Mouse (Mus musculus) MEL (cell line): Measurements from ENCODE around the gene Ift57. TPM values are rescaled to one million over a fixed set of nuclear protein-coding genes. Genes with fewer than 3 reads are reported as not detected.

Experiments
- DNase-seq: peaks from one replicate; pipeline ENCODE4 v3.0.0; 2011; ENCODE audit warnings: low read depth, low spot score
- H3K27ac ChIP-seq: 2 replicates; pipeline ENCODE4 v1.5.1; 2012; ENCODE audit warnings: low read depth, mild to moderate bottlenecking, control low read depth, low read length, moderate library complexity; ENCODE audit not compliant: control insufficient read depth
- H3K27me3 ChIP-seq, 2 experiments: fragments of 150-350 bp in 1 of 2; sonication (generic) in 1 of 2; 2 replicates each; pipeline ENCODE4 v1.6.1; 2012; ENCODE audit warnings: low read length in 2 of 2, mild to moderate bottlenecking in 2 of 2, improper control_type of control experiment in 1 of 2, moderate library complexity in 1 of 2; ENCODE audit not compliant: insufficient read depth in 2 of 2, control insufficient read depth in 1 of 2
- H3K36me3 ChIP-seq, 2 experiments: 2 replicates each; pipeline ENCODE4 v1.6.1; 2012 to 2014; ENCODE audit warnings: low read length in 2 of 2, improper control_type of control experiment in 1 of 2, inconsistent platforms in 1 of 2, mild to moderate bottlenecking in 1 of 2; ENCODE audit not compliant: insufficient read depth in 2 of 2, control insufficient read depth in 1 of 2
- H3K4me1 ChIP-seq, 2 experiments: fragments of 150-350 bp in 1 of 2; sonication (generic) in 1 of 2; 2 replicates each; pipeline ENCODE4 v1.6.1; 2012; ENCODE audit warnings: low read length in 2 of 2, improper control_type of control experiment in 1 of 2, mild to moderate bottlenecking in 1 of 2; ENCODE audit not compliant: insufficient read depth in 2 of 2, control insufficient read depth in 1 of 2
- H3K4me3 ChIP-seq, 2 experiments: fragments of 150-350 bp in 1 of 2; sonication (generic) in 1 of 2; 2 replicates each; pipeline ENCODE4 v1.5.1; 2012; ENCODE audit warnings: low read depth in 2 of 2, low read length in 2 of 2, mild to moderate bottlenecking in 2 of 2, moderate library complexity in 2 of 2, control low read depth in 1 of 2, improper control_type of control experiment in 1 of 2; ENCODE audit not compliant: control insufficient read depth in 1 of 2, insufficient read depth in 1 of 2
- H3K79me2 ChIP-seq: 2 replicates; pipeline ENCODE4 v1.6.1; 2012; ENCODE audit warnings: mild to moderate bottlenecking, low read length, moderate library complexity; ENCODE audit not compliant: control insufficient read depth, poor library complexity, insufficient read depth
- H3K9ac ChIP-seq: 2 replicates; pipeline ENCODE4 v1.6.1; 2012; ENCODE audit warnings: low read depth, mild to moderate bottlenecking, control low read depth, low read length, moderate library complexity; ENCODE audit not compliant: control insufficient read depth, poor library complexity, severe bottlenecking
- H3K9me3 ChIP-seq: fragments of 150-350 bp; sonication (generic); replicated peaks from 2 replicates; pipeline ENCODE4 v1.6.1; 2012; ENCODE audit warnings: mild to moderate bottlenecking, low read length, improper control_type of control experiment, moderate library complexity; ENCODE audit not compliant: insufficient read depth
- CHD2 ChIP-seq: IDR thresholded peaks from 2 replicates; pipeline ENCODE4 v1.6.1; 2011; ENCODE audit warnings: low read length, improper control_type of control experiment
- CTCF ChIP-seq, 3 experiments: IDR thresholded peaks in 2 of 3; conservative IDR thresholded peaks in 1 of 3; 2 replicates each; pipeline ENCODE4 v1.5.1; 2011 to 2012; ENCODE audit warnings: low read length in 3 of 3, low read depth in 2 of 3, mild to moderate bottlenecking in 2 of 3, improper control_type of control experiment in 1 of 3, inconsistent platforms in 1 of 3, mixed read lengths in 1 of 3, moderate library complexity in 1 of 3; ENCODE audit not compliant: control insufficient read depth in 1 of 3, insufficient read depth in 1 of 3, poor library complexity in 1 of 3, severe bottlenecking in 1 of 3
- ELF1 ChIP-seq: IDR thresholded peaks from 2 replicates; pipeline ENCODE4 v1.6.1; 2014; ENCODE audit warnings: low read depth, mild to moderate bottlenecking, inconsistent platforms, low read length, improper control_type of control experiment, moderate library complexity
- EP300 ChIP-seq, 2 experiments: IDR thresholded peaks; 2 replicates each; pipeline ENCODE4 v1.6.1; 2011; ENCODE audit warnings: improper control_type of control experiment in 2 of 2, low read length in 2 of 2, low read depth in 1 of 2, mild to moderate bottlenecking in 1 of 2
- ETS1 ChIP-seq: IDR thresholded peaks from 2 replicates; pipeline ENCODE4 v1.6.1; 2012; ENCODE audit warnings: low read depth, mild to moderate bottlenecking, inconsistent platforms, low read length, improper control_type of control experiment, moderate library complexity
- GATA1 ChIP-seq: IDR thresholded peaks from 2 replicates; pipeline ENCODE4 v1.6.1; 2011; ENCODE audit warnings: low read depth, low read length, improper control_type of control experiment
- HCFC1 ChIP-seq: IDR thresholded peaks from 2 replicates; pipeline ENCODE4 v1.6.1; 2012; ENCODE audit warnings: low read depth, mild to moderate bottlenecking, inconsistent platforms, low read length, improper control_type of control experiment, moderate library complexity
- JUND ChIP-seq: IDR thresholded peaks from 2 replicates; pipeline ENCODE4 v1.6.1; 2011; ENCODE audit warnings: low read depth, mild to moderate bottlenecking, improper control_type of control experiment, low read length
- MXI1 ChIP-seq: IDR thresholded peaks from 2 replicates; pipeline ENCODE4 v1.6.1; 2011; ENCODE audit warnings: mild to moderate bottlenecking, low read depth, low read length, improper control_type of control experiment
- MYC ChIP-seq: IDR thresholded peaks from 2 replicates; pipeline ENCODE4 v1.6.1; 2011; ENCODE audit warnings: low read depth, mild to moderate bottlenecking, low read length, improper control_type of control experiment, moderate library complexity
- NELFE ChIP-seq: IDR thresholded peaks from 2 replicates; pipeline ENCODE4 v1.6.1; 2011; ENCODE audit warnings: low read depth, low read length, improper control_type of control experiment
- NRF1 ChIP-seq: IDR thresholded peaks from 2 replicates; pipeline ENCODE4 v1.6.1; 2014; ENCODE audit warnings: low read depth, mild to moderate bottlenecking, inconsistent platforms, low read length, improper control_type of control experiment, moderate library complexity; ENCODE audit not compliant: poor library complexity, insufficient read depth, severe bottlenecking
- POLR2A ChIP-seq, 2 experiments: IDR thresholded peaks; 2 replicates each; pipeline ENCODE4 v1.6.1; 2011 to 2012; ENCODE audit warnings: low read length in 2 of 2, mild to moderate bottlenecking in 2 of 2, control low read depth in 1 of 2, improper control_type of control experiment in 1 of 2, low read depth in 1 of 2, moderate library complexity in 1 of 2; ENCODE audit not compliant: control insufficient read depth in 1 of 2, insufficient read depth in 1 of 2, poor library complexity in 1 of 2
- SMC3 ChIP-seq: IDR thresholded peaks from 2 replicates; pipeline ENCODE4 v1.6.1; 2011; ENCODE audit warnings: low read depth, low read length, improper control_type of control experiment
- TCF12 ChIP-seq: IDR thresholded peaks from 2 replicates; pipeline ENCODE4 v1.6.1; 2014; ENCODE audit warnings: low read depth, mild to moderate bottlenecking, inconsistent platforms, low read length, improper control_type of control experiment, moderate library complexity
- USF1 ChIP-seq: IDR thresholded peaks from 2 replicates; pipeline ENCODE4 v1.6.1; 2014; ENCODE audit warnings: low read depth, mild to moderate bottlenecking, inconsistent platforms, low read length, improper control_type of control experiment, moderate library complexity
- USF2 ChIP-seq, 2 experiments: IDR thresholded peaks; 2 replicates each; pipeline ENCODE4 v1.6.1; 2011 to 2012; ENCODE audit warnings: improper control_type of control experiment in 2 of 2, low read length in 2 of 2, borderline replicate concordance in 1 of 2, inconsistent platforms in 1 of 2, low read depth in 1 of 2, mild to moderate bottlenecking in 1 of 2; ENCODE audit not compliant: insufficient read depth in 1 of 2
- ZC3H11A ChIP-seq: IDR thresholded peaks from 2 replicates; pipeline ENCODE4 v1.6.1; 2012; ENCODE audit warnings: low read depth, mild to moderate bottlenecking, inconsistent platforms, low read length, improper control_type of control experiment
- ZKSCAN1 ChIP-seq: IDR thresholded peaks from 2 replicates; pipeline ENCODE4 v1.6.1; 2012; ENCODE audit warnings: low read depth, mild to moderate bottlenecking, inconsistent platforms, low read length, improper control_type of control experiment, moderate library complexity
- ZMIZ1 ChIP-seq: IDR thresholded peaks from 2 replicates; pipeline ENCODE4 v1.6.1; 2012; ENCODE audit warnings: low read depth, mild to moderate bottlenecking, inconsistent platforms, low read length, improper control_type of control experiment, moderate library complexity
- polyA plus RNA-seq, 2 experiments: library from polyadenylated mRNA; stranded (reverse) in 1 of 2; unstranded in 1 of 2; fragments of >175 nt in 1 of 2; fragments of >200 nt in 1 of 2; gene quantifications; 2 replicates each; pipeline versions ENCODE4 v1.2.1 to v1.2.4; 2012; ENCODE audit warnings: low replicate concordance in 2 of 2, low read depth in 1 of 2; ENCODE audit not compliant: insufficient read length in 2 of 2, insufficient read depth in 1 of 2, missing spikeins in 1 of 2
- total RNA-seq: library from RNA; depleted of rRNA; stranded (reverse); fragments of 300-350 nt; gene quantifications from 2 replicates; pipeline ENCODE4 v1.2.3, GENCODE M21; 2012

Gene Ift57
- total and polyA plus RNA-seq, 3 experiments = 5.7 to 11.1 TPM; not detected in 1

DNA sequence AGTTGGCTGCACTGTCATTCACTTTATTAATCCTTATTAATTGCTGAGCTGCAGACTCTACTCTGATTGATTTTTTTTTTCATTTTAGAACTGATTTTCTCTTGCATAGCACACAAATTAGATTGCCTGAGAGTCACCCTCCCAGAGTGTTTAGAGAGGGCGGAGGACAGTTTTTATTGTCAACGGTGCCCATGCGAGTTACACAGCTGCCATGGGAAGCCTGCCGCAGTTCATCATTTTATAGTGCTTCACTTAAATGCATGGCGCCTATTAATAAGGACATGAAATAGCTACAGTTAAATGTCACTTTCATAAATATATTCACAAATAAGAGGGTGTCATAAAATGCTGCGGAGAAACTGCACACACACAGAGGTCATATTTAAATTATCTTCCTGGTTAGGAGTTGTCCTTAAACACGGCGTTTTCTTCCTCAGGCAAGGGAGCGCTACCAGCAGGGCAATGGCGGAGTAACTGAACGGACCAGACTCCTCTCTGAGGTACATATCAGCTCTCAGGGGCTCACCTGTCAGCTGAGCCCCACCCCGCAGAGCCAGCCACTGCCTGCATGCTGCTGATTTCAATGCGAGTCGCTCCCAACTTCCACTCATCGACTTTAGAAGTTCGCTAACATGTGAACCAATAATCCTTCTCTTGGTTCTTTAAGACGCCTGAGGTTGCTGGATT is 61.6 kb downstream of the Ift57 start:
- TF ChIP-seq ELF1 (no peak), MXI1 (no peak), SMC3 (no peak), GATA1 (no peak), POLR2A (IDR thresholded peaks at IDR 0.05; ENCODE audit: control insufficient read depth in 1 of 2, insufficient read depth in 1 of 2, low read depth in 1 of 2, low read length in 2 of 2, poor library complexity in 1 of 2) (no peak), MYC (no peak)
- TF ChIP-seq, all 39 proteins: peak for 0
- H3K27me3 ChIP-seq = no peaks in the 10 kb centered on the region
- no peaks in the 10 kb centered on the region for H3K9me3 ChIP-seq
- no peaks in the 10 kb centered on the region for H3K4me1 ChIP-seq
- no peak overlapping the region for H3K4me3 ChIP-seq
- no peak for DNase-seq
- H3K36me3 ChIP-seq = no peaks in the 10 kb centered on the region; a peak in 1 of 4 replicates
- H3K27ac ChIP-seq = no peak overlapping the region
- H3K9ac ChIP-seq = no peak overlapping the region
- no peaks in the 10 kb centered on the region for H3K79me2 ChIP-seq

- H3K4me3 ChIP-seq = no peak overlapping the region
- H3K27me3 ChIP-seq = no peaks in the 10 kb centered on the region
- H3K27ac ChIP-seq = no peak overlapping the region
- H3K9ac ChIP-seq = no peak overlapping the region
- TF ChIP-seq ZKSCAN1 (no peak), NRF1 (no peak), ZC3H11A (no peak), ELF1 (no peak), ETS1 (no peak), EP300 (IDR thresholded peaks at IDR 0.05; ENCODE audit: low read depth in 1 of 2, low read length in 2 of 2) (no peak), CHD2 (no peak), NELFE (no peak), POLR2A (IDR thresholded peaks at IDR 0.05; ENCODE audit: control insufficient read depth in 1 of 2, insufficient read depth in 1 of 2, low read depth in 1 of 2, low read length in 2 of 2, poor library complexity in 1 of 2) (no peak), CTCF (IDR thresholded peaks at IDR 0.05 in 2 of 3, conservative IDR thresholded peaks at IDR 0.05 in 1 of 3; ENCODE audit: control insufficient read depth in 1 of 3, insufficient read depth in 1 of 3, low read depth in 2 of 3, low read length in 3 of 3, poor library complexity in 1 of 3, severe bottlenecking in 1 of 3) (no peak), ZMIZ1 (no peak), MYC (no peak), USF1 (no peak), USF2 (IDR thresholded peaks at IDR 0.05; ENCODE audit: borderline replicate concordance in 1 of 2, insufficient read depth in 1 of 2, low read depth in 1 of 2, low read length in 2 of 2) (no peak), HCFC1 (no peak), TCF12 (no peak), JUND (no peak)
- H3K79me2 ChIP-seq = no peaks in the 10 kb centered on the region
- DNase-seq = no peak
- no peaks in the 10 kb centered on the region for H3K4me1 ChIP-seq
- no peaks in the 10 kb centered on the region; a peak in 1 of 4 replicates for H3K36me3 ChIP-seq
- no peaks in the 10 kb centered on the region for H3K9me3 ChIP-seq
Measured at GRCm38 (mm10) chr16:49761981-49762380, 62.9 kb downstream of the Ift57 start.
